Comparison of ENCODE assay signal across 8 mouse cellular contexts in the genomic region with DNA sequence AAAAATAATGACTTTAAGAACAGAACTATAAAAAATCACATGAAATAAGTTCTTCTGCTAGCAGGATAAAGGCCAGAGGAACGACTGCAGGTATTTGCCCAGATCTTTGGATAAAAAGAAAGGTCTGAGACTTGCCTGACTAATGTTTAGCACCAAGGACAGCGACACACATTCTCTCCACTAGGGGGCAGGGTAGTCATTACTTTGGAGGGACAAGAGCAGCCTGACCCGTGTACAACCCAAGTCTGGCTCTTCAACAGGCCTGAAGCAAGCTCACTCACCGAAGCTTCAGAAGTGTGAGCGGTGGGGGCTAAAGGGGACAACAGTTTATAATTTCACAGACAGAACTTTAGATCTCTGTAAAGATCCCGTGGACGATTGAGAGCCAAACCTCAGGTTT.
A peak's percentile ranks its signal among the peaks of the same experiment; 100 is the strongest.
DNase-seq lines count a peak whose midpoint lies in the region; ATAC-seq and TF ChIP-seq lines count a peak whose summit lies in the region.

No protein-coding gene starts in this region.

- H3K27me3 ChIP-seq in limb, embryonic 14.5 days (ENCODE audit: control insufficient read depth, insufficient read depth, low read length) = no peaks in the 10 kb centered on the region
- H3K27me3 ChIP-seq in neural tube, embryonic 13.5 days = no peaks in the 10 kb centered on the region

- peak; percentile 46 for ATAC-seq in activated CD4-positive, CD25-positive, alpha-beta regulatory T cell, adult 4 months
- no peak for ATAC-seq in limb, embryonic 14.5 days (ENCODE audit: low FRiP score, low read depth)
- ATAC-seq in neural tube, embryonic 13.5 days (ENCODE audit: low read depth) = peak; percentile 59; the same call in 1 of the 2 replicates

- peak; percentile 88 for DNase-seq in 3T3-L1 (ENCODE audit: low read depth, low spot score)
- DNase-seq in cerebellum, postnatal 36 days = peak; percentile 76 to 77
- peak; percentile 16 to 26 for DNase-seq in gastrocnemius, adult 8-10 months (ENCODE audit: low spot score in 2 of 2)
- DNase-seq in kidney, adult 9 months = peak; percentile 84
- DNase-seq in limb, embryonic 14.5 days (ENCODE audit: low spot score) = peak; percentile 84
- peak; percentile 60 for DNase-seq in testis, postnatal 14 days (ENCODE audit: low spot score)

- WGBS in limb, embryonic 14.5 days = 23% methylated on average over 7 of the region's 7 CpGs
- 27% methylated on average over 7 of the region's 7 CpGs for WGBS in neural tube, embryonic 13.5 days

- H3K36me3 ChIP-seq in limb, embryonic 14.5 days (ENCODE audit: control insufficient read depth, insufficient read depth, low read length) = no peaks in the 10 kb centered on the region
- H3K36me3 ChIP-seq in neural tube, embryonic 13.5 days = no peaks in the 10 kb centered on the region

- H3K27ac ChIP-seq in limb, embryonic 14.5 days (replicated peaks; ENCODE audit: low read depth, low read length) = no peak overlapping the region
- H3K27ac ChIP-seq in neural tube, embryonic 13.5 days (replicated peaks) = no peak overlapping the region

- no peak overlapping the region for H3K4me2 ChIP-seq in limb, embryonic 14.5 days (replicated peaks; ENCODE audit: low read depth, low read length, severe bottlenecking)
- no peak overlapping the region for H3K4me2 ChIP-seq in neural tube, embryonic 13.5 days

- no peak for TF ChIP-seq POLR2A in limb, embryonic 14.5 days (IDR thresholded peaks at IDR 0.05; ENCODE audit: borderline replicate concordance, extremely low read depth, insufficient read depth, insufficient read length)

- H3K9ac ChIP-seq in limb, embryonic 14.5 days (ENCODE audit: low read depth, low read length, severe bottlenecking) = no peak overlapping the region
- H3K9ac ChIP-seq in neural tube, embryonic 13.5 days = no peak overlapping the region

- H3K4me3 ChIP-seq in limb, embryonic 14.5 days (replicated peaks; ENCODE audit: low read length) = no peak overlapping the region
- no peak overlapping the region for H3K4me3 ChIP-seq in neural tube, embryonic 13.5 days

- H3K9me3 ChIP-seq in limb, embryonic 14.5 days (ENCODE audit: control insufficient read depth, low read length) = no peaks in the 10 kb centered on the region
- H3K9me3 ChIP-seq in neural tube, embryonic 13.5 days = no peaks in the 10 kb centered on the region

- no peaks in the 10 kb centered on the region for H3K4me1 ChIP-seq in limb, embryonic 14.5 days (ENCODE audit: control insufficient read depth, insufficient read depth, low read length)
- H3K4me1 ChIP-seq in neural tube, embryonic 13.5 days (replicated peaks) = no peaks in the 10 kb centered on the region; the same call in 1 of the 2 replicates

Comparison
In these comparisons a context has a peak if more than half of its experiments do, and no peak if none do; other contexts are left out.
1. DNase-seq: peak in every context shown above with its lines; median percentile 88 in 3T3-L1; 84 in kidney, adult 9 months; 84 in limb, embryonic 14.5 days; 76 in cerebellum, postnatal 36 days; 60 in testis, postnatal 14 days; 21 in gastrocnemius, adult 8-10 months.